Mouse (Mus musculus) 416B (cell line): ENCODE measurements around the gene Calcb.

Experiments
- DNase-seq: peaks from one replicate; pipeline ENCODE4 v3.0.0; 2011; ENCODE audit warnings: low read depth

Gene Calcb

DNA sequence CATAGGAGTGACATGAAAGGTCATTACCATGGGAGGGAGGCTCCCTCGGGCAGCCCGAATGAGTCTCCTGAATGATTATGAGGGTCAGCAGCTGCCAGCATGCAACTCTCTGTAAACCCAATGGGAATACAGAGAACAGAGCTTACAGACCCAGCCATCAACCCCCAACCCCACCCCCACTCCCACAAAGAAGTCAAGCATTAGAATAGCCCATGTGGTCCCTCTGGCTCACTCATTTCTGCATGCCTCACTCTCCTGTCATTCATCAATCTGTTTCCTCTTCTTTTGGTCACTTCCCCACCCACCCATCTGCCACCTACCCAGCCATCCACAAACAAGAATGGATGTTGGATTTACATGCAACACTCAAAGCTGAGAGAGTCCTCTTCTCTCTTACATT is 35.0 kb downstream of the Calcb start:
- DNase-seq, result no peak

DNA sequence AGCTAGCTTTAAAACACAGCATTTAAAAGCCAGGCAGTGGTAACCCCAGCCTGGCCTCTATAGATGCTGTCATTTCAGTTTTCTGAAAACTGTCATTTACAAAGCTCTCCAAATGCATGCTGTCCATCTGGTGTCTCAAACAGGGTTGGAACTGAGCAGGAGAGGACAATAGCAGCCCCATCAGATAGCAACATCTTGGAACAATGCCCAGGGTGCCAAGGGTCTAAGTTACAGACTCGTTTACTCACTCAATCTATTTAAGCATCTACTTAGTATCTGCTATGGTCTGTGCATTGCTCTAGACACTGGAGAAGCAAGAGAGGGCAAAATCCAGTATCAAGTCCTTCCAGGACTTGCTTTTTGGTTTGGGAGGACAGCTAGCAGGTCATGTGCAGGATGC is 35.8 kb downstream of the Calcb start:
- no peak for DNase-seq

DNA sequence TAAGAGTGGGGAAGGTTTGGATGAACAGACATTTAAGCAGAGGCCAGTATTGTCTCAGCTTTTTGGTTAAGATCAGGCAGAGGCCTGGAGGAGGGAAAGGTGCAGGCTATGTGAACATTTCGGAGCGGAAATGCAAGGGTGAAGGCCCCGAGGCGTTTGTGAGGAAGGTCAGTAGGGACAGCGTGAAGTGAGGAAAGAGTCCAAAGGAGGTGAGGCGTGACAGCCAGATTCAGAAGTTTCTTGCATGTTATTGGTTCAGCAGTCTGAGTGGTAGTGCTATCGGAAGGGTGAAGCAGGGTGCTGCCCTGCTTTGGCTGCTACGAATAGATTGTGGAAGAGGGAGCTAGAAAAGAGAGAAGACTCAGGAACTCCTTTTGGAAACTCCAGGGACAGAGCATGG is 36.2 kb downstream of the Calcb start:
- no peak for DNase-seq

DNA sequence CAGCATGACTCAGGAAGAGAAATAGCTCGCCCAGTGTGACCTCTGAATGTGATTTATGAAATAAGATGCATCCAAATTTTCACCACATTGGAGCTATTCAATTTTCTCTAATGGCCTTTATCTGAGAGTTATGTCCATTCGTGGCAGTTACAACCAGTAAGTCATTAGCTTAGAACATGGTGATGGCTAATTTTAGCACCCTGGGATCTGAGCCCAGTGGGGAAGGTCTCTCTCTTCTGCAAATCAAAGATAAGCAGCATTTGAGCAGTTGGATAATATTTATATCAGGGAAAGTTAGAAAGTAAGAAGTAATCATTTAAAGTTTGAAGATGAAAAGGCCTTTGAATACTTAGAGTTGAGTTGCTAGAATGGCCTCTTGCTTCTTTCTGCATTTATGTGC is 44.2 kb downstream of the Calcb start:
- DNase-seq, result no peak

DNA sequence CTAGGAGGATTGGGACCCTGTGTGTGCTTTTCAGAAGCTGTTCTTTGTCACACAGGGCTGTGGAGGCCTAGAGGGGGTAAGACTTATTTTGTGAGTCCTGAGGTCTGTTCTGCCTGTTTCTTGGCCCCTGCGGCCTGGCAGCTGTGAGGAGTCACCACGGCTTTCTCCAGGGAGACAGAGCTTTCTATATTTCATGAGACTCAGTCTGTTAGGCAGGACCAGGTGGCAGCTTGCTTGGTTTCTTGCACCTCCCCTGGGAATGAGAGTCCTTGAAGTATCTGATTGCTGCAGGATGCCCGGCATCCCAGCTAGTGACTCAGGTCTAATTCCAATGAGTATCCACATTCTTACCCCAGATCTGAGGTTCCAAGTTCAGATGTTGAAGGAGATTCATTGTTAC is 46.8 kb downstream of the Calcb start:
- DNase-seq, result no peak

DNA sequence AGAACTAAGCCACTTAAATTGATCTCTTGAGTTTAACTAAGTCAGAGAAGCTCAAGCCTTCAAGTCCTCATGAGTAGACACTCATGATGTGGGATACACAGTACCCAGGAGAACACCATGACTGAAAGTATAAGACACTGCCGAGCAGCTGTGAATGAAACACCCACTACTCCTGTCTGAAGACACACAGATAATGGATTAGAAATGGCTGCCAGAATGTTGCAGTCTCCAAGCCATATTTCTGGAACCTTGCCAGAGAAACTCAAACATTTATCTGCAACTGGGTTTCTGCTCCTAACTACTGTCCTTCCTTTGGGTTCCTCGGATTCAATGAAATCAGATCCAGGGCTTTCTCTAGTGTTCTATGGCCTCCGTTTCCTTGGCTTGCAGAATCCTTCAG is 48.1 kb downstream of the Calcb start:
- no peak for DNase-seq

DNA sequence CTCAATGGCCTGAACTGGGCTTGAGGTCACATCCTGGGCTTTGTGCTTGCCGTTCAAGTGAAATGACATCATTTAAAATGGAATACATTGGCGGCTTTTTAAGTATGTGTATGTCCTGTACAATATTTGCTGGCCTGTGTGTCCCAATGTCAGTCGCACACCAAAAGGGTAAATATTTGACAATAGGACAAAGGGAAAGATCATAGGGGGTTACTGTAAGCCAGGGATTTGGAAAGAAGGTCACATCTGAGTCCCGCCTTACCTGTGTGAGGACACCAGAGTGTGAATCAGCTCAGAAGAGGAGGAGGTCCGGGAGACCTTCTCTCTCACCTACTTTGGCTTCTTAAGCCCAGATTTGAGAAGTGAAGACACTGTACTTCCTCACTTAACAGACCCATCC is 50.1 kb downstream of the Calcb start:
- DNase-seq, result no peak

DNA sequence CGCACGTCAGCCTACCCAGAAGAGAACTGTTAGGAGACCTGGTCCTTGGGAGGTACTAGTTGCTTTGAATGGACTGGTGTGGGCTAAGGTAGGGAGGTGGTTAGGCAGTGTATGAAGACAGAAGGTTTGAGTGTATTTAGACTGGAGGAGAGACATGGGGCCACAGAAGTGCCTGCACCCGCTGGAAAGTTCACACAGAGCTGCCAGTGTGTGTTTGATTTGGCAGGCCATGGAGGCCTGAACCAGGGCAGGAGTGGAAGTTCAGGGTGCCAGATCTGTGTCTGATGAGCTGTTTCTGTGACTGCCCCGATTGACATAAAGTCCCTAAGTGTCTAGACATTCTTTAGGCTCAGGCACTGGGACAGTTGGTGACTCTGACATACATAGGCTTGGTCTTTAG is 50.6 kb downstream of the Calcb start:
- DNase-seq, result no peak

DNA sequence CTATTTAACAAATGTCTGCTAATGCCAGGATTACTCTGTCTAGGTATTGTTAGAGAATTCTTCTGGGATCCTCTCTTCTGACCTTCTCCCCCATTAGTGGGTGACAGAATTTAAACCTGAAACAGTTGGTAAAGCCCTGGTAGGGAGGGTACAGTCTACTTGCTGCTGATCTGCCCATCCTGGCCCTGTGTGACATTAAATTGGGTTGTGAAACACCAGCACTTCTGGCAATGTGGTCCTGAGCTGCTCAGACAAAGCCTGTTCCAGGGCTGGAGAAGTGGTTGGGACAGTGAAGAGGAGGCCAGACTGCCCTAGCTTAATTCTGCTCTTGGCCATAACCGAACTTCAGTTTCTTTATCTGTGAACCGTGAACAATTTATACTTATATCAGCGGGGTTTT is 52.1 kb downstream of the Calcb start:
- DNase-seq, result no peak

DNA sequence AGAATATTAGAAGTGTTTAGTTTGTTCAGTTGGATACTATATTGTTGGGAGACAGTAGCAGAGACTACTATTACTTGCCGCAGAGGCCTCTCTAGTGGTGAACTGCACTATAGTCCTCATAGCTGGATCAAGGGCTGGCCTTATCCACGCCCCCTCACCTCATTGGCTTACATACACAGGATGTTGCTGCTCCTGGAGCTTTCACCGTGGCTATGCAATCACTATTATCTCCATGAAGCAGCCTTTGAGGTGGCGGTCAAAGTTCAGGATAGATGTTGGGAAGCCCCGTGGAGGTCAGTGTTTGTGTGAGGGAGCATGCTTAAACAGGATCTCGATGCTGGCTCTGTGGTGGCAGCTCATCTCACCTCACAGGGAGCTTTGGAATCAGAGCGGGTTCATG is 53.4 kb downstream of the Calcb start:
- DNase-seq, result peak; percentile 1
